Mouse (Mus musculus) myocyte (in vitro differentiated cells): ENCODE measurements around the gene Supt3. TPM values are rescaled to one million over a fixed set of nuclear protein-coding genes. Genes with fewer than 3 reads are reported as not detected.

ENCODE experiments used
- H3K27me3 ChIP-seq: one replicate; pipeline ENCODE4 v1.6.1; 2011; ENCODE audit not compliant: control insufficient read depth, insufficient read depth, insufficient read length
- H3K36me3 ChIP-seq: one replicate; pipeline ENCODE4 v1.6.1; 2011; ENCODE audit not compliant: control insufficient read depth, insufficient read depth
- H3K4me2 ChIP-seq: one replicate; pipeline ENCODE4 v1.6.1; 2011; ENCODE audit warnings: low read depth, control low read depth
- H3K4me3 ChIP-seq: one replicate; pipeline ENCODE4 v1.5.1; 2011; ENCODE audit warnings: mild to moderate bottlenecking, control low read depth, moderate library complexity
- H3K79me2 ChIP-seq: one replicate; pipeline ENCODE4 v1.6.1; 2011; ENCODE audit not compliant: control insufficient read depth, insufficient read depth
- H3ac ChIP-seq: one replicate; pipeline ENCODE4 v1.6.1; 2011; ENCODE audit not compliant: control insufficient read depth, insufficient read length
- CEBPB ChIP-seq: IDR thresholded peaks from 2 replicates; pipeline ENCODE4 v1.6.1; 2011; ENCODE audit warnings: mild to moderate bottlenecking, moderate library complexity; ENCODE audit not compliant: poor library complexity, insufficient read depth, severe bottlenecking
- E2F4 ChIP-seq: IDR thresholded peaks from one replicate; pipeline ENCODE4 v1.6.1; 2011; ENCODE audit warnings: mild to moderate bottlenecking, control low read depth, moderate library complexity; ENCODE audit not compliant: insufficient read depth
- MAX ChIP-seq: IDR thresholded peaks from one replicate; pipeline ENCODE4 v1.6.1; 2011; ENCODE audit warnings: low read depth, mild to moderate bottlenecking, control low read depth
- MYOD1 ChIP-seq, 3 experiments: IDR thresholded peaks; one replicate each; pipeline ENCODE4 v1.6.1; 2011; ENCODE audit warnings: control low read depth in 2 of 3, low read depth in 2 of 3, mild to moderate bottlenecking in 2 of 3, moderate library complexity in 1 of 3; ENCODE audit not compliant: insufficient read length in 2 of 3, control insufficient read depth in 1 of 3
- MYOG ChIP-seq, 3 experiments: IDR thresholded peaks; one replicate each; pipeline ENCODE4 v1.6.1; 2011; ENCODE audit warnings: control low read depth in 2 of 3, low read depth in 2 of 3, mild to moderate bottlenecking in 2 of 3; ENCODE audit not compliant: insufficient read length in 2 of 3, control insufficient read depth in 1 of 3, insufficient read depth in 1 of 3
- POLR2A ChIP-seq: IDR thresholded peaks from one replicate; pipeline ENCODE4 v1.6.1; 2011; ENCODE audit warnings: low read depth, mild to moderate bottlenecking, control low read depth, moderate library complexity; ENCODE audit not compliant: insufficient read length
- POLR2AphosphoS2 ChIP-seq: IDR thresholded peaks from one replicate; pipeline ENCODE4 v1.6.1; 2011; ENCODE audit warnings: low read depth, control low read depth; ENCODE audit not compliant: insufficient read length
- REST ChIP-seq: IDR thresholded peaks from one replicate; pipeline ENCODE4 v1.6.1; 2011; ENCODE audit warnings: mild to moderate bottlenecking, control low read depth, moderate library complexity; ENCODE audit not compliant: insufficient read depth, insufficient read length
- SRF ChIP-seq: IDR thresholded peaks from one replicate; pipeline ENCODE4 v1.6.1; 2011; ENCODE audit warnings: low read depth; ENCODE audit not compliant: control insufficient read depth, insufficient read length
- TCF12 ChIP-seq: IDR thresholded peaks from one replicate; pipeline ENCODE4 v1.6.1; 2011; ENCODE audit warnings: mild to moderate bottlenecking, control low read depth; ENCODE audit not compliant: poor library complexity, insufficient read depth, severe bottlenecking
- TCF3 ChIP-seq: IDR thresholded peaks from one replicate; pipeline ENCODE4 v1.6.1; 2011; ENCODE audit warnings: low read depth, control low read depth; ENCODE audit not compliant: insufficient read length
- USF1 ChIP-seq: IDR thresholded peaks from one replicate; pipeline ENCODE4 v1.6.1; 2011; ENCODE audit warnings: low read depth, mild to moderate bottlenecking, control low read depth, moderate library complexity
- polyA plus RNA-seq: library from polyadenylated mRNA; unstranded; fragments of >200 nt; fragmentation: generic; extraction: Trizol; gene quantifications from one replicate; pipeline ENCODE4 v1.2.1, GENCODE M21; 2012; ENCODE audit warnings: missing spikeins

Supt3 gene
- polyA plus RNA-seq, 1 experiment, result 30.9 TPM

DNA sequence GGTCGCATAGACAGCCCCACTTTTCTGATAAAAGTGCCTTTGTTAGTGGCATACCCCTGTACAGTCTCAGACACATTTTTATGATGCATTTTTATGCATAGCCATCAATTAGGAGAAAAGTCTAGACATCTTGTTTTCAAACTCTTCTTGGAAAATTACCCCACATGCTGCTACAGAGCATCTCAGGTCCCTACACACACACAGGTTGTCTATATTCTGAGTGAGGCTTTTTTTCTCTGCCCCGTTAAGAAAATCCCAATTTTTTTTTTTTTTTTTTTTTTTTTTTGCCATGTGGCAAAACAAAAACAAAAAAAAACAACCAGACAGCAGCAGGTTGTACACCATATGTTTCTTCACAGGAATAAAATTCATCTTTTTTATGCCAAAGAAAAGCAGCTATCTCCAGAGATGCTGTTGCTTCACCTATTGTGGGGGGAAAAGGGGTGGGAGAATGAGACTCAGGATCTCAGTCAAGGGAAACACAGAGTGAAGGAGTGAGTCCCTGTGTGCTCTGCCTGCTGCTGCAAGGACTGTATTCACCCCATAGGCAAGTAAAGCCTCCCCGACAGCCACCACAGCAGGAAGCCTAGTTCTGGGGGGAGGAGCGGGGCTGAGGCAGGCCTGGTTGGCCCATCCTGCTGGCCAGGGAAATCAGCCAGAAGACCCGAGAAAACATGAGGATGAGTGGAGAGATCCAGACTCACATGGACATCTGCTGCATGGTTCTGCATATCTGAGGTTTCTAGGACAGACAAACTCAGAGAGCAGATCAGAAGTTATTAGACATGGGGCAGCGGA, 281.8 kb downstream of the Supt3 start:
- TF ChIP-seq MYOD1 (IDR thresholded peaks at IDR 0.05; ENCODE audit: control insufficient read depth in 1 of 3, insufficient read length in 2 of 3, low read depth in 2 of 3) (no peak), MAX (no peak), POLR2A (no peak), POLR2AphosphoS2 (no peak), TCF12 (no peak), SRF (no peak), TCF3 (no peak), E2F4 (no peak), REST (no peak), CEBPB (no peak), USF1 (no peak), MYOG (IDR thresholded peaks at IDR 0.05; ENCODE audit: control insufficient read depth in 1 of 3, insufficient read depth in 1 of 3, insufficient read length in 2 of 3, low read depth in 2 of 3) (no peak)
- Histone ChIP-seq H3K4me3 (no peak overlapping the region), H3K36me3 (no peaks in the 10 kb centered on the region), H3K79me2 (no peaks in the 10 kb centered on the region), H3K4me2 (no peak overlapping the region), H3K27me3 (no peaks in the 10 kb centered on the region), H3ac (no peak overlapping the region)

DNA sequence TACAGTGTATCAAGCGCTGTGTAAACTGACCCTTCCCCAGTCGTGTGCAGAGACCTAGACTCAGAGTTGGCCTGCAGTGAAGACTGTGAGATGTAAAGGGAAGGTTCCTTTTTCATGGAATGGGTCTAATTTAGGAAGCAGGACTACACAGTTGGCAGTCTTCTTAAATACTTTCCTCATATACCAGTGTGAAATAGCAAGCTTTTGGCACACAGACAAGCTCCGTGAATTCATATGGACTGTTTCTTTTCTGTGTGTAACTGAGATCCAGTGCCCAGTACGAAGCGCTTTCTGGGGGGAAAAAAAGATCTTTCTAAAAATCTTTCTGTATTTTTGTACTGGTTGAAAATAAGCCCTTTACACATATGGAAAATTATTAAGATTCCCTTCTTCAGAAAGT, 286.8 kb downstream of the Supt3 start:
- Histone ChIP-seq H3K4me2 (no peak overlapping the region), H3K27me3 (no peaks in the 10 kb centered on the region), H3K36me3 (no peaks in the 10 kb centered on the region), H3K79me2 (no peaks in the 10 kb centered on the region), H3ac (no peak overlapping the region), H3K4me3 (no peak overlapping the region)
- TF ChIP-seq MYOD1 (IDR thresholded peaks at IDR 0.05; ENCODE audit: control insufficient read depth in 1 of 3, insufficient read length in 2 of 3, low read depth in 2 of 3), result no peak
- no peak for TF ChIP-seq MAX
- TF ChIP-seq POLR2A, result no peak
- TF ChIP-seq MYOG (IDR thresholded peaks at IDR 0.05; ENCODE audit: control insufficient read depth in 1 of 3, insufficient read depth in 1 of 3, insufficient read length in 2 of 3, low read depth in 2 of 3), result no peak
- TF ChIP-seq E2F4, result no peak
- no peak for TF ChIP-seq SRF
- TF ChIP-seq POLR2AphosphoS2, result no peak

GRCm38 (mm10) chr17:45065465-45065864, 288.5 kb downstream of the Supt3 start:
- Histone ChIP-seq H3ac (no peak overlapping the region), H3K79me2 (no peaks in the 10 kb centered on the region), H3K4me3 (no peak overlapping the region), H3K4me2 (no peak overlapping the region), H3K36me3 (no peaks in the 10 kb centered on the region), H3K27me3 (no peaks in the 10 kb centered on the region)
- TF ChIP-seq REST, result no peak
- no peak for TF ChIP-seq USF1
- no peak for TF ChIP-seq MYOG (IDR thresholded peaks at IDR 0.05; ENCODE audit: control insufficient read depth in 1 of 3, insufficient read depth in 1 of 3, insufficient read length in 2 of 3, low read depth in 2 of 3)
- TF ChIP-seq TCF12, result no peak
- no peak for TF ChIP-seq POLR2A

DNA sequence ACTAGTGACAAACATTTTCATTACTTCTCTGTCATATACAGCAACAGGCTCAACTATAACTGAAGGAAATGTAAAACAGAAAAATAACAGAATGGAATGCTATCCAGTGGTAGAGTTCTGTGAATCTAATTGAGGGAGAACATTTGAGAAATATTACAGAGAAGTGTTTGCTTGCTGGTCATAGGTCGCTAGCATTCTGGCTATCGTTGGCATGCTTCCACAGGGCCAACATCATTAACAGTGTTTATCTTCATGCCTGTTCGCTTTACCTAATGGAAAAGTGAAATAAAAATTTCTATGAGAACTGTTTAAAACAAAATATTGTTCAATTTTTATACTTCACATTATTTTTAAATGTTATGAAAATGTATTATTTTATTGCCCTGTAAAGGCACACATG, 290.5 kb downstream of the Supt3 start:
- H3ac ChIP-seq, result no peak overlapping the region
- no peak overlapping the region for H3K4me2 ChIP-seq
- H3K36me3 ChIP-seq, result no peaks in the 10 kb centered on the region
- H3K79me2 ChIP-seq, result no peaks in the 10 kb centered on the region
- TF ChIP-seq E2F4 (no peak), CEBPB (no peak), TCF3 (no peak), MYOD1 (IDR thresholded peaks at IDR 0.05; ENCODE audit: control insufficient read depth in 1 of 3, insufficient read length in 2 of 3, low read depth in 2 of 3) (no peak), POLR2AphosphoS2 (no peak), POLR2A (no peak), SRF (no peak), MYOG (IDR thresholded peaks at IDR 0.05; ENCODE audit: control insufficient read depth in 1 of 3, insufficient read depth in 1 of 3, insufficient read length in 2 of 3, low read depth in 2 of 3) (no peak), MAX (no peak), TCF12 (no peak), USF1 (no peak)
- no peaks in the 10 kb centered on the region for H3K27me3 ChIP-seq
- H3K4me3 ChIP-seq, result no peak overlapping the region

DNA sequence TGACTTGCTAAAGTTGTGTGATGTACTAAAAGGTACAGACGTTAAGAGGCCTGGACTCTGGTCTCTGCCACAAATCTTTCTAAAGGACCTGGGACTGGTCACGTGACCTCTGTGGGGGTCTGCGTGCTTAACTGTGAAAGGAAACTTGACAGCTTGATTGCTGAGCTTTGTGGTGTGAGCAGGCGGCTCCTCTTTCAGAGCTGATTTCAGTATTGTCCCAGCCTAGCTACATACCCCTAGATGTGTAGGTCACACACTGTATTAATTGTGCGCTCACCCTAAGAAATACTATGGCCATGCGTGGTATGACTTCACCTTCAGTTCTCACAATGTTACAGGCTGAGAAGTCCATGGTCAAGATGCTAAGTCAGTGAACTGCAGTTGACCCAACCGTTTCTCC, 291.4 kb downstream of the Supt3 start:
- H3K79me2 ChIP-seq, result no peaks in the 10 kb centered on the region
- no peak for TF ChIP-seq CEBPB
- TF ChIP-seq USF1, result no peak
- TF ChIP-seq TCF3, result no peak
- TF ChIP-seq MYOG (IDR thresholded peaks at IDR 0.05; ENCODE audit: control insufficient read depth in 1 of 3, insufficient read depth in 1 of 3, insufficient read length in 2 of 3, low read depth in 2 of 3), result no peak
- TF ChIP-seq E2F4, result no peak
- no peak for TF ChIP-seq POLR2AphosphoS2
- no peak for TF ChIP-seq POLR2A
- TF ChIP-seq REST, result no peak
- no peak for TF ChIP-seq SRF
- TF ChIP-seq MYOD1 (IDR thresholded peaks at IDR 0.05; ENCODE audit: control insufficient read depth in 1 of 3, insufficient read length in 2 of 3, low read depth in 2 of 3), result no peak
- TF ChIP-seq MAX, result no peak
- no peak for TF ChIP-seq TCF12
- no peaks in the 10 kb centered on the region for H3K36me3 ChIP-seq
- H3K4me3 ChIP-seq, result no peak overlapping the region
- no peaks in the 10 kb centered on the region for H3K27me3 ChIP-seq
- no peak overlapping the region for H3ac ChIP-seq
- H3K4me2 ChIP-seq, result no peak overlapping the region
